Mouse (Mus musculus) frontal cortex, adult (tissue): ENCODE results near the gene Casc4.
A peak's percentile ranks its signal among the peaks of the same experiment; 100 is the strongest.

ENCODE experiments used
- ATAC-seq: cut with Nextera tagmentation; 2 replicates; pipeline ENCODE4 v1.9.2; 2017; ENCODE audit warnings: mild to moderate bottlenecking, moderate library complexity, mixed read lengths; ENCODE audit not compliant: low TSS enrichment

Casc4 gene

DNA sequence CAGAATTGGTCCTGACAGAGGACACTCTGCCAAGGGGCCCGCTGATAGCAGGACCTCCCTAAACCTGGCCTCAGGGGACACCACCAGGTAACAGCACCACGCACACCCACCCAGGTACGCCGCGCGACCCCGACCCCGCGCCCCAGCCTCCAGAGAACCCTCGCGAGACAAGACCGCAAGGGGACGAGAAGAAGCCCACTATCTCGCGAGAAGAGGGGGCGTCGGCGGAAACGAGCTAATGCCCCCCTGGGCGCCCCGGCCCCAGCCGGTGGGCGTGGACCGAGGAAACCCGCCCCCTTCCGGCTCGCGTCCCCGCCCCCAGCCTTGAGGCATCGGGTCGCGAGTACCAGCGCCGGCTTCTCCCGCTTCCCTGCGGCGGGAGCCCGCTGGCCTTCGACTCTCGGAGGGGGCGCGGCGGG, at the start of gene Casc4:
TSS of gene Casc4 (plus strand) at position 339 of the 419 bp plus-strand sequence.
- ATAC-seq = peak; percentile 68

DNA sequence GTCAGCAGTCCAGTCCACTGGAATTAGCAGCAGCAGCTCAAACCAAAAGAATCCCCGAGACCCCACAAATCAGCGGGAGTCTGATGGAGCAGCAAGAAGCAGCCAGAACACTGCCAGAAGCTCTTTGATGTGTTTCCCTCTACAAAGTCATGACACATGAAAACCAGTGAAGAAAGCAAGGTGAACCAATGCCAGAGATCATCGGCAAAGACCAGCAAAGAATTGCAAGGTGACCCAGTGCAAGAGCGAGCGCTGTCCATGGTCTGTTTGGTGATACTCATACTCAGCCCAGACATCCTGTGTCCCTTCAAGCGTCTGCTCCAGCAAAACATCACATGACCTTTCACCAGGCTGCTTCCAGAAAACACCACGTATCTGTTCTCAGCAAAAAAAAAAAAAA, 45.0 kb upstream of the Casc4 start:
- no peak for ATAC-seq

DNA sequence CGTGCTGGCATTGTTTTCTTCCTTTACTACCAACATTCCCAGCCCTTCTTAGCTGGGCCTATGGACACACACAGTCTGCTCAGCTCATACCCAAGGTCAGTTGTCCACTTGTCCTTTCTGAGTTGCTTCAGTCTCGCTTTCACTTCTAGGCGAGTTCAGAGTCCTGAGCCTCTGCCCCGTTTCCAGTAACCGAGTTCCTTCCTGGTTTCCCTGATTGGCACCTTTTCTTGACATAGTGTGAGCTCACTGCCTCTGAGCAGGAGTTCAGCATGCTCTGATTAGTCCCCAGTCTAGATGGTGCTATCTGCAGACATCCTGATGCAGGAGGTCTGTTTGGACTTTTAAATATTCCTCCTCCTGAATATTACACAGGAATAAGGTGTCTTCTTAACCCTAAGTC, 42.1 kb upstream of the Casc4 start:
- ATAC-seq = no peak

DNA sequence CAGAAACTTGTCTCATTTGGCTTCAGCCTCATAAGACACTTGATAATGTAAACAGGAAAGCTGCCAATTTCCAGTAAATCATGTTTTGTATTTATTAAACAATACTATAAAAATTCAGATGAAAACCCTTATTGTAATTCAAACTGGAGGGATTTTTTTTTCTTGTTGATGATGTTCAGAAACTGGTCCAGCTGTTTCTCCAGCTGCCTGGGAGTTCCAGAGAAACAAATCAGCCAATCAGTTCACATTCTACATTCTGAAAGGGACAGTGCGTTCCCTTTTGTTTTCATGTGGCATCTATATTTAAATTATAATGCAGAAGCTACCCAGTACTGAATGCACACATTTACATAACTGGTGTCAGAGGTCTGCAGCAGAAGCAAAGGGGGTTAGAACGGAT, 40.6 kb upstream of the Casc4 start:
- ATAC-seq = no peak

DNA sequence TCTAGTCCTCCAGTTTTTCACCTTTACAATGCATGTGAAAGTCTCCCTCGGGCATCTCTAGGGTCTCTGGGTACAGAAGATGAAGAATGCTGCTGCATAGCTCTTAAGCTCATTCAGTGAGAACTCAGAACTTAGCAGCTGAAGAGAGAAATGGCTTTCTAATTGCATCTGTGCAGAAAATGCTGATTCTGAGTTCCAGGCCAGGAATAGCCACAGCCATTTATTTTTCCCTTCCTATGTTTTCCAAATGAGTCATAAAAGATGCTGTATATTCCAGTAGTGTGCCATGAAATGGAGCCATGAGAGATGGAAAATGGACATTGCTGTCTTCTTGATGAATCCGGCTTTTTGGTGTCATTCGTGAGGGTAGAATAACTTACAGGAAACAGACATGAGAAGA, 38.4 kb upstream of the Casc4 start:
- peak; percentile 72 for ATAC-seq

DNA sequence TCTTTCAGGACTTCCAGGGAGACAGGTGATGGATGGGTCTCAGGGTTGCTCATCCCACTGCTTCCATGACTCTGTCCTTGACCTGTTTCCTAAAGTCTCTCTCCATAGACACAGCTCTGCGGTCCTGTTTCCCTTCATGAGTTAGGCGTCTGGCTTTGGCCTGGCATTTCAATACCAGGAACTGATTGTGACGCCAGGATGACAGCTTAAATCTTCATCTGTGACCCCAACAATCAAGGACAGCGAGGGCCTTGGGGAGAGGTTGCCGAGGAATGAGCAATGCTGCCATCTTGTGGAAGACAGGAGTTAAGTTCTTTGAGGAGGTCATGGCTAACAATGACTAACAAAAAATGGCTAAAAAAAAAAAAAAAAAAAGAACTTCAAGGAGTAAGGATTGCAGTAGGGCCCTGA, 34.3 kb upstream of the Casc4 start:
- ATAC-seq = peak; percentile 58

DNA sequence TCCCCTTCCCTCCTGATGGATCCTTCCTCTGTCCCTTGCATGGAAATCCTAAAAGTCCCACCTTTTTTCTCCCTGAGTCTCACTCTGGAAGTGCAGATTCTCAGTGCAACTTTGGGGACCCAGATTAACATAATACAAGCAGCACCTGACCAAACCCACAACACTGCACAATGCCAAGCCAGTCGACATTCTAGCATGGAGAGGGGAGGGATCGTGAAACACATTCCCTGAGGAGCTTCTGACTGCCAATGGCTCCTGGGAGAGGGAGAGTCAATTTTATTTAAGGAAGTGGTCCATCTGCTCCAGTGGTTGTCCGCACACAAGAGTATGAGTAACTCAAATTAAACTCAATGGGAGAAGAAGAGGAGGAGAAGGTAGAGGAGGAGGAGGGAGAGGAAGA, 31.8 kb upstream of the Casc4 start:
- ATAC-seq = peak; percentile 50; the same call in 1 of the 2 replicates

DNA sequence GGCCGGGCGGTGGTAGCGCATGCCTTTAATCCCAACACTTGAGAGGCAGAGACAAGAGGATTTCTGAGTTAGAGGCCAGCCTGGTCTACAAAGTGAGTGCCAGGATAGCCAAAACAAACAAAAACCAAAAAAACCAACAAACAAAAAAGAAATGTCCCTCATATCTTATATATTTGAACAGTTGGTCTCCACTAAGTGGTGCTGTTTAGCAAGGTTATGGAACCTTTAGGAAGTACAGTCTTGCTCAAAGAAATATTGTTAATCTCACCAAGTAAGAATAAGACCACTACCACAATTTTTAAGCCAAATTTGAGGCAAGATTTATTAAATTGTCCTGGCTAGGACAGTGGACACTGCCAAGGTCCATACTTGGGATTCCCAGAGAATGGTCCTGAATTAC, 25.3 kb upstream of the Casc4 start:
- no peak for ATAC-seq

DNA sequence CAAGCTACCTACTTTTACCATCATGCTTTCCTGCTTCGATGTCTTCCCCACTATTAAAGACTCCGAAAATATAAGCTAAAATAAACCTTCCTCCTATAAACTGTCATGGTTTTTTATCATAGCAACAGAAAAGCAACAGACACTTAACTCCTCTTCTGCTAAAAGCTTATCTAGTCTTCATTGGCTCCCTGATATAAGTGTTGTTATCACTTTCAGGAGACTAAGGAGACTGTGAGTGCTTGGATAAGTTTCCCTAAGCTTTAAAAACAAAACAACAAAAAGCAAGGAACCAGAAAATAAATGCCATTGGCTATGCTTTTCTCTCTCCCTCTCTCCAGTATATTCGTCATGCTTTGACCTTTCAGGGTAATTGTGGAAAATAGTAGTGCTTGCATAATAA, 24.5 kb upstream of the Casc4 start:
- ATAC-seq = no peak

DNA sequence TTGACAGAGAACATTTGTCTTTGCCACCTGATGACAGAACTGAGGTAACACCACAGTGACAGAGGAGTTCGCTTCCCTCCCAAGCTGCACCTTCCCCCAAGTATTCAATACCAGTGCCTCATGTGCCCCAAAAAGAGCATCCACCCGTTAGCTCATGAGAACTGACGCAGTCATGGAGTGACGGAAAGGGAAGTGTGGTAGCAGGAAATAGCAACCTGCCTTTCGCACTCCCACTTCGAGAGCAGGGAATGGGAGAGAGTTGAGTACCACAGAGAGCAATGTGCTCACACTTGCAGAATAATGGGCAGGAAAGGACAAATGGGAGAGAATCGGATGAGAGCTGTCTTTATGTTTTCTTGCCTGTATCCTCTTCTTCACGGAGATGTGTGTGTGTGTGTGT, 20.7 kb upstream of the Casc4 start:
- ATAC-seq = peak; percentile 73

DNA sequence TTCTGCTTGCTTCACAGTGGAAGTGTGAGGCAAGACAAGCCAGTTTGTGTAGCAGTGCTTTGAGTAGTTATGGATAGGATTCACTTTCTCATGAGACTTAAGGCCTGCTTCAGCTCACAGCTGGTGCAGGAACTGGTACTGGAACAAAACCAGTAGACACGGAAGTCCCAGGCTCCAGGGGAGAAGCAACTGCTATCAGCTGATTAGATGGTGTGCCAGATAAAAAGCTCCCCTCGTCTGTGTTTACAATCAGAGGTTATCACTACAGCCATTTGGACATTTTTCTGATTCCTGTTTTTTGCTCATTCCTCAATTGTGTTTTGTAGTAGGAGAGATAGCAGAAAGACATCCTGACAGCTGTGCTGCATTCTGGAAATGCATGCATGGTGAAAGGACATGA, 14.7 kb upstream of the Casc4 start:
- ATAC-seq = no peak

DNA sequence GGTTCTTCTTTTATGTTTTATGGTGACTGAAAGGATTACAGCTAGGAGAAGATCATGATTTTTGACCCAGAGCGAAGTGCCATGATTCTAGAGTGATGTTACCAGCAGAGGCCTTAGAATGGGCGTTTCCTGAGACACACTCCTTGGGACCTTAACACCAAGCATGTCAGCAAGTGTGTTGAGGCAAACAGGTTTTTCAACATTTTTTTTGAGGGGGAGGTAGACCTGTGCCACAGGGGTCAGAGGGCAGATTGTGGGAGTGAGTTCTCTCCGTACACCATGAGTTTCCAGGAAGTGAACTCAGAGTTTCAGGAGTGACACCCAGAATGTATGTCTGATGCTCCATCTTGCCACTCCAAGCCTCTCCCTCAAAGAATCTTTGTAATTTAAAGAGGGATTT, 12.8 kb upstream of the Casc4 start:
- ATAC-seq = no peak

DNA sequence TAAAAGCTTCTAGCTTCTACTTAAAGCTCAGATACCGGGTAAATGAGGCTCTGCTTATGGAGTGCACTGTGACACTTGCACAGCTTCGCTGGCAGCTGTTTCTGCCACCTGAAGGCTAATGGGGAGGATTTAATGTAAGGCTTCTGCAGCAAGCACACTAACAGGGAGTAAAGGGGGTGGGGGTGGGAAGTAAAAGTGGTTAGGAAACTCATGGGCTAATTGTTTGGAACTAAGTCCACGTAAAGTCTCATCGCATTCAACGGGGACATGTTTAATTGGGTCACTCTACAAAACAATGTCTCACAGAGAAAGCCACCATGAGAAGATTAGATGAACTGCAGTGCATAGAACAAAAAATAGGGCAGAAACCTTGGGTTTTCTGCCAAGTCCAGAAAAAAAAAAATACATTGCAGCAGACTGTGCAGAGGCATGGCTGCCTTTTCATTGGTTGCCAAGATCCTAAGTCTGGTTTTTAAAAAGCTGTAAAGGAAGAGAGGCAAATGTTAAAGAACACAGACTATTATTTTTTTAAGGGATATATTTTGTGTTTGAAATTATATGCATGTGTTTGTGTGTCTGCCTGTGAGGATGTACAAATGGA, 7.3 kb upstream of the Casc4 start:
- ATAC-seq = peak; percentile 83

DNA sequence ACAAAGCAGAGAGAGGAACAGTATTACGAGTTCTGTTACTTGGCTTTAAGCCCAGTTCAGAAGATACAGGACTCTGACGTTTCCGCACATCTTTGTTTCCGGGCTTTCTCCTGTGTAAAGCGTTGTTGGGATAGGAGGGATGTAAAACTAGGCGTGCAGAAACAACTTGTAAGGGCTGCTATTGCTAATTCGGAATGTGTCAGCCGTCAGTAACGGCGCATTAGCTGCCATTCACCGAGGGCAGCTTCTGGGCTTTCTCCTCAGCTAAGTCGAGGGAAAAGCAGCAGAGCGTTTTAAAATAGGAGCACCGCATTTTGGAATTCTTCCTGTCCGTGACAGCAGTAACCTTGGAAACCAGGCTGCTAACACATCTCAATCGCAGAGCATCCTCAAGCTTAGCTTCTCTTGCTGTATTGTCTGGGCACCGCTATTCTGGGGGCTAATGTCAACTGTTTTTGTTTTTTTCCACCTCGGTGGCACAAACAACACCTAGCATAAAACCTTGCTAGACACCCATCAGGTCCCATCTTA, 634 bp upstream of the Casc4 start:
- peak; percentile 71 for ATAC-seq

DNA sequence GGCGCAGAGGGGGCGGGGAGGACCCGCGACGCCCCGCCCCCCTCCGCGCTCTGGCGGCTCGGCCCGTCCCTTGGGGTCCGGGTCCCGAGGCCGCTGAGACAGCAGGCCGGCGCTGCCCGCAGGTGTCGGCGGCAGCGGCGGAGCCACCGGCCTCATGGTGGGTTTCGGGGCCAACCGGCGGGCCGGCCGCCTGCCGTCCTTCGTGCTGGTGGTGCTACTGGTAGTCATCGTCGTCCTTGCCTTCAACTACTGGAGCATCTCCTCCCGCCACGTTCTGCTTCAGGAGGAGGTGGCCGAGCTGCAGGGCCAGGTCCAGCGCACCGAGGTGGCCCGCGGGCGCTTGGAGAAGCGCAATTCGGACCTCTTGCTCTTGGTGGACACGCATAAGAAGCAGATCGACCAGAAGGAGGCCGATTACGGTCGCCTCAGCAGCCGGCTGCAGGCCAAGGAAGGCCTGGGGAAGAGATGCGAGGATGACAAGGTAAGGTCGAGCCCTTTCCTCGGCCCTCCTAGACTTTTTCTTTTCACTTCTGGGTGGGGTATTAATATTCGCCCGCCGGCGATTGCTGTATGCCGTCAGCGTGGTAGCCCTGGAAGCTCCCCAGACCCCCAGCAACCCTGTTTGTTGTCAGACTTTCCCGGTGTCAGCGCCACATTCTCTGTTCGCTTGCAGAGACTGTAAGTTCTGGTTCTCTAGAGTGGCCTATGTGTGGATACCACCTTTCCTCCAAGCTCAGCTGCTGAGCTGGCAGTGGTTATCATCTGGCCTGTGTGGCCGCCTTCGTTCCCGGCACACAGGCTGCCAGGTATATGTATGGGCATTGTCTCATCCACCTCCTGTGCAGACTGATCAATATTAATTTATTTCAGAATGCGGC, 520 bp downstream of the Casc4 start:
- ATAC-seq = peak; percentile 22; the same call in 1 of the 2 replicates

DNA sequence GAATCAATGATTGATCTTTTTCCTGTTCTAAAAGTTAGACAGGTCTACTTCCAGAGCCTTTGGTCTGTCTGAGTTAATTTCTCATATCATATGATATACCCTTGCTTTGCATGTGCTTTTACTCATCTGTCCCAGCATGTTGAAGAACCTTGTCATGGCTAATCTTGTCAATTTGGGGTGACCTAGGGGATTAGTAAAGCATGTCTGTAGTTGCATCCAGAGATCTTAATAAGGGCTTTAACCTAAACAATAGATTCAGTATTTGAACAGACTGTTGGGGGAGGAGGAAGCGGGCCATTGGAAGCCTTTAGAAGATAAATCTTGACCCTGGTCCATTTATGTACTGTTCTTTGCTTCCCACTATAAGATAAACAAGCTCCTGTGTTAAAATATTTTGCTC, 12.7 kb downstream of the Casc4 start:
- no peak for ATAC-seq

DNA sequence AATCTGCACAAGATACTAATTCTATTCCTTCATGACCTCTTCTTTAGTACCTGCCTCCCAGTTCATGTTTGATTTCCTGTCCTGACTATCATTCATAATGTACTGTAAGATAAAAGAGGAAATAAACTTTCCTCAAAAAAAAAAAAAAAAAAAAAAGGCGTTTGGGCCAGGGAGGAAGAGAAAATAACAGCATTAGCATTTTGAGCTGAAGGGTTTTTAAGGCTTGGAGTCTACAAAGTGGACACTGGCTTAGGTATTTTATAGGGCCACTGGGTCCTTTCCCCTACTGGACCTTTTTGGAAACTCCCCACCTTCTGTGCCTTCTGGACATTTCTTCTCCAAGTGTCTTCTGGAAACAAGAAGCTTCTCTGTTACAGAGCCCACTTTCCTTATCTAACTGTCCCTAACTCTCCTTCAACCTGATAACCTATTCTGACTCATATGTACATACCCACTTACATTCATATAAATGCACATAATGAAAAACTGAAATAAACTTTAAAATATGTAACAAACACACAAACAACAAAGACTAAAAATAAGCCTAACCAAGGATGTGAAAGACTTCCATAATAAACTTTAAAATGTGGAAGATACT, 18.8 kb downstream of the Casc4 start:
- ATAC-seq = no peak

DNA sequence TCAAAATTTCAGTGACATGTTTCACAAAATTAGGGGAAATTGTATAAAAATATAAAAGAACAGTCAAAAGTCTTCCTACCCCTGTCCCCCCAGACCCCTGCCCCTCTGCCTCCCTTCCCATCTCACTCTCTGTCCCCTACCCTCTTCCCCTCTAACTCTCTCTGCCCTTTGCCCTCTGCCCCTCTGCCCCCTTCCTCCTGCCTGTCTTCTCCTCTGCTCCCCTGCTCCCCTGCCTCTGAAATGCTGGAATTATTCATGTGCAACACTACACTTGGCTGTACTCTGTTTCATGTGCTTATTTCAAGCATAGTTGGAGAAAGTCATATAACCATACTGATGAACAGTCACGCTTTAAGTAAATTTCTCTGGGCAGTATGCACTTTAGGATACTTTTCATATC, 19.6 kb downstream of the Casc4 start:
- ATAC-seq = no peak

DNA sequence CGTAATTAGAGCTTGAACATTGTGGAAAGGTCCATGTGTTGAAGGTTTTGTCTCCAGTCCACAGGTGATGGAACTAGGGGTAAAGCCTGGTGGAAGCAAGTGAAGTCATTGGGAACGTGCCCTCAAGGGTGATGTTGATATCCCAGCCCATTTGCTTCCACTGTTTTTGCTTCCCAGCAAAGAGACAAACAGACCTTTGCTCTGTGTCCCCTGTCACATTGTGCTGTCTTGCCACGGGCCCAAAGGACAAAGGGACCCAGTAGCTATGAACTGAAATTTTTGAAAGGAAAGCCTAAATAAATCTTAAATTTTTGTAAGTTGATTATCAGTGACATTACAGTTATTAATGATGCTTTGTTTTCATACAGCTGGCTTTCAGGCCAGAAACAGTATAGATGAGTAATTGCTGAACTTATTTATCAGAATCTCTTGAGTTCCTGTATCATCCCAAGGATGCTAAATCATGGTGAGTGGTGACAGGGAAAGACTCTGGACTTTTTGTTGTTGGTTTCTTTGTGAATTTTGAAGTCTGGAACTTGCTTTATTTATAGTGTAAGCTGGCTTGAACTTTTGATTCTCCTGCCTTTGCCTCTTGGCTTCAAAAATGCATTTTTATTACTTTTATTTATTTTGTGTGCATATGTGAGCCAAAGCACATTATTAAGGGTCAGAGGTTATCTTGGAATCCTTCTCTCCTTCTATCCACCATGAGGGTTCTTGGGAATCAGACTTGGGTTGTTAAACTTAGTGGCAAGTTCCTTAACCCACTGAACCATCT, 22.1 kb downstream of the Casc4 start:
- ATAC-seq = no peak

DNA sequence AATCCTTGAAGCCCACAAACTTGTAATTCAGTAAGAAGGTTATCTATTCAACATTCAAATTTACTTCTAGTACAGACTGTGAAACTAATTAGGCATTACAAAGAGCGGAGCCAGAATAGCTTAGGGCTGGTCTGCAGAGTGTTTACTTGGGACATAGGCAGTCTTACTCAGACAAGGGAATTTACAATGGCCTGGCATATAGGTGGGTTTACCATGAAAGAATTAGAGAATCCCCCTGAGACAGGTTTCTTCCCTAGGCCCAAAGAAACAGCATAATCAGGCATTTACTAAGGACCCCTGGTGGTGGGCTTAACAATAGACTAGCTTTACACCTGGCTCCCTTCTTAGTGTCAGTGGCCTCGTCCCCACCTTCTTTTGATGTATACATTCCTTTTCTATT, 28.5 kb downstream of the Casc4 start:
- no peak for ATAC-seq

DNA sequence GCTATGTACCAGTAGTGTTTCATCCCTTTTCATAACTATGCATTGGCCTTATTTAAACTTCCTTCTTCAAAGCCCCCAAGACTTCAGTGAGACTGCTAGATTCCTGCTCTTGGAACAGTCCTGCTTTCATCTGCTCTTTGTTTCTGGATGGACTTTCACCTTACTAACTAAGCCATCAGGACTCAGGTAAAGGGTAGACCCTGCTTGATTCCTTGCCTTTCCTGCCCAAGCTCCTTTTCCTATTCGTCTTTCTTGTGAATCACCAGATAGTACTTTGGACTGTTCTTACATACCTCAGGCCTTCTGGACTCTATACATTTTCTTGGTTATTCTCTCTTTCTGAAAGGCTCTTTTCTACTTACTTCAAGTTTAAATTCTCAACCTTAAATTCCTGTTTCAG, 30.1 kb downstream of the Casc4 start:
- ATAC-seq = no peak

DNA sequence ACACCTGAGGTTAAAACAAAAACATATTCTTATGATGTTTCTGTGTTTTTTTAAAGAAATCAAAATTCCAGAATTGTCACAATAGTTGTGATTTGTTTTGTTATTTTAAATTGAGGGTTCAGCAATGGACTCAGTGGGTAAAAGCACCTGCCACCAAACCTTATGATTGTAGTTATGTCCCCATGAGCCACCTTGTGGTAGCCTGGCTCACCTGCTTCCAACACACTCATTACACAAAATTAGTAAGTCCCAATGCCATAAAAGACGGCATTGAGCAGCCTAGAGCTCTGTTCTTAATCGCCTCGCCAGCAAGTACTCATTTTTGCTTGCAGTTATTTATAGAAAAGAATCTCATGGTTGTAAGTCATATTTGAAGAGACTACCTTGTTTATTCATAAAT, 43.2 kb downstream of the Casc4 start:
- no peak for ATAC-seq
